Mouse (Mus musculus) megakaryocyte-erythroid progenitor cell, adult 5-6 weeks (primary cell): ENCODE measurements around the gene Gm20937. TPM values are rescaled to one million over a fixed set of nuclear protein-coding genes. Genes with fewer than 3 reads are reported as not detected.
"Not testable (repeated sequence)": the region's sequence is repeated elsewhere in the genome, so short reads cannot be mapped to it uniquely, and the experiment has no call there.

Experiments used
- ATAC-seq: replicated peaks from 2 replicates; pipeline ENCODE4 v1.8.0; 2016; ENCODE audit warnings: mild to moderate bottlenecking, inconsistent platforms; ENCODE audit not compliant: severe bottlenecking, poor library complexity, low FRiP score, low TSS enrichment
- total RNA-seq, 2 experiments: library from RNA; stranded (forward) in 1 of 2; stranded (reverse) in 1 of 2; fragments of 200-1000, 215-1000 nt in 1 of 2; fragments of >200 nt in 1 of 2; fragmentation: Nextera tagmentation in 1 of 2; gene quantifications; 2 replicates each; pipeline ENCODE4 v1.2.3; 2014 to 2017

Gene Gm20937
- total RNA-seq (2014; fragmentation: Nextera tagmentation) (not detected in 2 replicates), total RNA-seq (2017) (not detected in 2 replicates)

DNA sequence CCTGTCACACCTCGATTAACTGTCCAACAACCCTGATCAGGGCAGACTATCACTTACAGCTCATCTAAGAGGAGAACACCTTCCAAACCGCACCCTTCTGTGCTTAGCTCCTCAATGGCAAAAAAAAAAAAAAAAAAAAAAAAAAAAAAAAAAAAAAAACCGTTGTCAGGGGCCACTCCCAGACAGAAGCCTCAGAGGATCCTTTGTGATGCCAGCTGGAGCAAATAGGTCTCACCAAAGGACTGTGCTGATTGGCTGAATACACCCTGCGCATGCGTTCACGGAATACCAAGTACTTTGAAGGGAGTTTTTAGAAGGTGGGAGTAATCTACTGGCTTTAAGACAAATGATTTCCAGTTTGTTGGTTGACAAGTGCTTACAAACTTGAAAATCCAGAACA is at the start of gene Gm20937:
Gene Gm20937 (minus strand): TSS at position 101 of the 400 bp plus-strand sequence.
- ATAC-seq, result not testable (repeated sequence)

Other genes with a start within 250 kb of the Gm20937 start
- gene Gm20816, start 243.1 kb upstream of the Gm20937 start, total RNA-seq (2014; fragmentation: Nextera tagmentation), result not detected in 2 replicates
- not detected in 2 replicates for gene Gm20816, start 243.1 kb upstream of the Gm20937 start, total RNA-seq (2017)